In genomic region chr7:35759602-35760001, GRCm38 (mm10) we compare ENCODE assay signal across 10 mouse cellular contexts. TPM values are rescaled to one million over a fixed set of nuclear protein-coding genes. Genes with fewer than 3 reads are reported as not detected.
DNase-seq lines count a peak whose midpoint lies in the region; ATAC-seq lines count a peak whose summit lies in the region.
"Had no signal": no experiment of that assay in that cellular context is flagged by ENCODE, and none has a peak within 500 bp of the region (broad histone marks: within the 10 kb centered on the region; RNA-seq: fewer than 3 reads in every experiment).

No protein-coding gene starts in this region.

- H3K4me1 ChIP-seq in heart, embryonic 11.5 days (ENCODE audit: control insufficient read depth, insufficient read depth, low read length): no peaks in the 10 kb centered on the region
- no peaks in the 10 kb centered on the region for H3K4me1 ChIP-seq in neural tube, embryonic 11.5 days (ENCODE audit: control insufficient read depth, insufficient read depth, low read length)
- H3K4me1 ChIP-seq: embryonic facial prominence, embryonic 15.5 days had no signal

- WGBS in heart, embryonic 11.5 days (ENCODE audit: insufficient replicate concordance): 5% methylated on average over 2 of the region's 2 CpGs
- 16% methylated on average over 2 of the region's 2 CpGs for WGBS in neural tube, embryonic 11.5 days

- no peaks in the 10 kb centered on the region for H3K36me3 ChIP-seq in heart, embryonic 11.5 days (ENCODE audit: control insufficient read depth, insufficient read depth, low read length)
- H3K36me3 ChIP-seq in neural tube, embryonic 11.5 days (ENCODE audit: control insufficient read depth, insufficient read depth, low read length): no peaks in the 10 kb centered on the region
- H3K36me3 ChIP-seq: embryonic facial prominence, embryonic 15.5 days had no signal

- no peak overlapping the region for H3K4me3 ChIP-seq in heart, embryonic 11.5 days (ENCODE audit: low read depth, low read length)
- H3K4me3 ChIP-seq in neural tube, embryonic 11.5 days (ENCODE audit: low read depth, low read length): no peak overlapping the region
- H3K4me3 ChIP-seq: embryonic facial prominence, embryonic 15.5 days had no signal

- no peak overlapping the region for H3K9ac ChIP-seq in heart, embryonic 11.5 days (ENCODE audit: low read depth, low read length)
- no peak overlapping the region for H3K9ac ChIP-seq in neural tube, embryonic 11.5 days (ENCODE audit: low read length)
- H3K9ac ChIP-seq: embryonic facial prominence, embryonic 15.5 days had no signal

- peak; percentile 18 for DNase-seq in heart, postnatal 4 days
- peak; percentile 26 for DNase-seq in neural tube, embryonic 11.5 days (ENCODE audit: low spot score)
- no peak for DNase-seq in neural tube, embryonic 10.5 days (ENCODE audit: extremely low spot score, low spot score)
- DNase-seq in WW6 (ENCODE audit: low read depth, low spot score): peak; percentile 16
- DNase-seq in thymus, postnatal 25 days: peak; percentile 46
- no peak for DNase-seq in left cerebral cortex, adult 8-10 months (ENCODE audit: low spot score in 2 of 2)
- no peak for DNase-seq in frontal cortex, postnatal 10 days (ENCODE audit: low spot score in 2 of 2)
- DNase-seq: adrenal gland, adult 2 months had no signal

- no peak overlapping the region for H3K4me2 ChIP-seq in heart, embryonic 11.5 days
- H3K4me2 ChIP-seq in neural tube, embryonic 11.5 days (ENCODE audit: low read depth): no peak overlapping the region
- H3K4me2 ChIP-seq: embryonic facial prominence, embryonic 15.5 days had no signal

- H3K27me3 ChIP-seq in heart, embryonic 11.5 days (ENCODE audit: control insufficient read depth, insufficient read depth, low read length): no peaks in the 10 kb centered on the region
- H3K27me3 ChIP-seq in neural tube, embryonic 11.5 days (ENCODE audit: control insufficient read depth, insufficient read depth, low read length): no peaks in the 10 kb centered on the region
- H3K27me3 ChIP-seq: embryonic facial prominence, embryonic 15.5 days had no signal

- ATAC-seq in heart, embryonic 11.5 days (replicated peaks; ENCODE audit: insufficient number of reproducible peaks, low FRiP score, low TSS enrichment): no peak
- no peak for ATAC-seq in neural tube, embryonic 11.5 days (ENCODE audit: insufficient read depth, low FRiP score, low TSS enrichment)

- no peaks in the 10 kb centered on the region for H3K9me3 ChIP-seq in heart, embryonic 11.5 days (replicated peaks; ENCODE audit: control insufficient read depth, low read length)
- H3K9me3 ChIP-seq in neural tube, embryonic 11.5 days (ENCODE audit: control insufficient read depth, low read length): no peaks in the 10 kb centered on the region
- H3K9me3 ChIP-seq: embryonic facial prominence, embryonic 15.5 days had no signal

- H3K27ac ChIP-seq in heart, embryonic 11.5 days (ENCODE audit: low read depth, low read length): no peak overlapping the region
- H3K27ac ChIP-seq in neural tube, embryonic 11.5 days (ENCODE audit: low read depth, low read length): no peak overlapping the region
- H3K27ac ChIP-seq: embryonic facial prominence, embryonic 15.5 days had no signal

RNA-seq across cellular contexts. Expression of gene Dpy19l3, which starts 5.3 kb away (rescaled TPM):
- 10 to 100 TPM; 10.3 to 11.9 TPM for total RNA-seq in heart, postnatal 4 days (2021)
- 15.9 and 17.9 TPM in 2 replicates for polyA plus RNA-seq in heart, embryonic 11.5 days (2014; fragmentation: Nextera tagmentation; extraction: Ambion mirVana)
- polyA plus RNA-seq in neural tube, embryonic 11.5 days (2014; fragmentation: Nextera tagmentation; extraction: Ambion mirVana): 26.5 and 34.2 TPM in 2 replicates
- 10 to 100 TPM; 57.8 to 81.5 (median 72.2) TPM for total RNA-seq in left cerebral cortex, adult 8-10 months (2022)

RNA-seq across cellular contexts. Expression of gene Zfp507, which starts 43.2 kb away (rescaled TPM):
- total RNA-seq in heart, postnatal 4 days (2021): 10 to 100 TPM; 23.8 to 26.0 TPM
- 11.6 and 14.4 TPM in 2 replicates for polyA plus RNA-seq in heart, embryonic 11.5 days (2014; fragmentation: Nextera tagmentation; extraction: Ambion mirVana)
- 15.8 and 18.1 TPM in 2 replicates for polyA plus RNA-seq in neural tube, embryonic 11.5 days (2014; fragmentation: Nextera tagmentation; extraction: Ambion mirVana)
- 10 to 100 TPM; 30.6 to 36.9 (median 35.7) TPM for total RNA-seq in left cerebral cortex, adult 8-10 months (2022)

Comparison
In these comparisons a context has a peak if more than half of its experiments do, and no peak if none do; other contexts are left out.
1. DNase-seq: peak in heart, postnatal 4 days (single experiment), neural tube, embryonic 11.5 days (single experiment), WW6 (single experiment) and thymus, postnatal 25 days (single experiment); none in neural tube, embryonic 10.5 days (single experiment), left cerebral cortex, adult 8-10 months (0 of 2) and frontal cortex, postnatal 10 days (0 of 2).
2. RNA of gene Dpy19l3, which starts 5.3 kb away (total RNA-seq): 57.8 to 81.5 TPM in left cerebral cortex, adult 8-10 months; 10.3 to 11.9 TPM in heart, postnatal 4 days; every median in the first group is over 4 times any median in the second.